Mouse (Mus musculus) spleen, adult 2 months (tissue): Measurements from ENCODE around the gene Ntm. TPM values are rescaled to one million over a fixed set of nuclear protein-coding genes. Genes with fewer than 3 reads are reported as not detected.

ENCODE experiments used
- DNase-seq, 2 experiments: peaks; one replicate each; pipeline versions ENCODE4 v3.0.0 to v3.0.0-alpha.2; 2012 to 2021; ENCODE audit warnings: low spot score in 2 of 2, low read depth in 1 of 2
- H3K27ac ChIP-seq: fragments of 200-500 bp; 2 replicates; pipeline ENCODE4 v1.5.1; 2012; ENCODE audit warnings: low read length, inconsistent platforms; ENCODE audit not compliant: insufficient read depth
- H3K27me3 ChIP-seq: fragments of 200-500 bp; 2 replicates; pipeline ENCODE4 v1.6.1; 2012; ENCODE audit warnings: mild to moderate bottlenecking, moderate library complexity, low read length, inconsistent platforms; ENCODE audit not compliant: control insufficient read depth, insufficient read depth
- H3K36me3 ChIP-seq: fragments of 200-500 bp; 2 replicates; pipeline ENCODE4 v1.6.1; 2012; ENCODE audit warnings: mild to moderate bottlenecking, low read length, inconsistent platforms; ENCODE audit not compliant: control insufficient read depth, insufficient read depth
- H3K4me1 ChIP-seq: fragments of 200-500 bp; 2 replicates; pipeline ENCODE4 v1.6.1; 2011; ENCODE audit warnings: inconsistent platforms; ENCODE audit not compliant: control insufficient read depth, insufficient read depth, insufficient read length
- H3K4me3 ChIP-seq: fragments of 200-500 bp; 2 replicates; pipeline ENCODE4 v1.5.1; 2011; ENCODE audit warnings: mild to moderate bottlenecking, inconsistent platforms; ENCODE audit not compliant: insufficient read depth, insufficient read length; ENCODE audit errors: extremely low read depth
- CTCF ChIP-seq: fragments of 200-500 bp; IDR thresholded peaks from 2 replicates; pipeline ENCODE4 v1.5.1; 2011; ENCODE audit warnings: mild to moderate bottlenecking, inconsistent platforms; ENCODE audit not compliant: insufficient read depth, insufficient read length, insufficient replicate concordance; ENCODE audit errors: extremely low read depth
- POLR2A ChIP-seq: fragments of 200-500 bp; IDR thresholded peaks from 2 replicates; pipeline ENCODE4 v1.6.1; 2011; ENCODE audit warnings: low read depth, low read length, inconsistent platforms
- WGBS: fragments of 180-500 bp; shearing (Covaris S2); methylation state at CpG from one replicate; pipeline ENCODE4 v1.1.7; 2018; 5-methylcytosine and 5-hydroxymethylcytosine counted together
- polyA plus RNA-seq: library from polyadenylated mRNA; depleted of rRNA; stranded (reverse); fragments of >200 nt; gene quantifications from 2 replicates; pipeline ENCODE4 v1.2.3, GENCODE M21; 2012

Gene Ntm
- polyA plus RNA-seq, 1 experiment: 0.18 TPM

GRCm38 (mm10) chr9:29732895-29733294 lies 230.0 kb downstream of the Ntm start:
- no peak for DNase-seq
- H3K4me3 ChIP-seq: no peak overlapping the region
- no peaks in the 10 kb centered on the region for H3K27me3 ChIP-seq
- 81% methylated on average over 3 of the region's 3 CpGs for WGBS
- H3K36me3 ChIP-seq: no peaks in the 10 kb centered on the region
- no peaks in the 10 kb centered on the region for H3K4me1 ChIP-seq
- H3K27ac ChIP-seq: no peak overlapping the region
- TF ChIP-seq CTCF (no peak), POLR2A (no peak)

DNA sequence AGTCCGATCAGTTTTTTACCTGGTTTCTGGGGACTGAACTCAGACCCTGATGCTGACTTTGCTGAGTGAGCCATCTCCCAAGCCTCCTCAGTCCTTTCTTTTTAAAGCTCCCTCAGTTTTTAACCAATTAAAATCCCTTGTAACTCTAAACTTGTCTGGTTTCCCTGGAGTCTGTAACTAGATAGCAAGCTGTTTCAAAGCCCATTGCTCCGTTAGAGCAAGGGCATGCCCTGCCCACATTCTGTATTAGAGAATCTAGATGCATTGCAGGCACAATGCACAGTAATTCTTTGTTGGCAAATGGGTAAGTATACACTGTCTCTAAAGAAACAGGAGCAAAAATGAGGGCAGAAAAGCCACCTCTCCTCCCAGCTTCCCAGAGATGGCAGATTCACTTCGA lies 231.3 kb downstream of the Ntm start:
- no peaks in the 10 kb centered on the region for H3K27me3 ChIP-seq
- 85% methylated on average over 3 of the region's 3 CpGs for WGBS
- TF ChIP-seq POLR2A (no peak), CTCF (no peak)
- no peak overlapping the region for H3K27ac ChIP-seq
- no peaks in the 10 kb centered on the region for H3K36me3 ChIP-seq
- no peaks in the 10 kb centered on the region for H3K4me1 ChIP-seq
- no peak overlapping the region for H3K4me3 ChIP-seq
- no peak for DNase-seq

- no peak overlapping the region for H3K4me3 ChIP-seq
- no peaks in the 10 kb centered on the region for H3K27me3 ChIP-seq
- 84% methylated on average over 19 of the region's 19 CpGs for WGBS
- no peaks in the 10 kb centered on the region for H3K36me3 ChIP-seq
- no peaks in the 10 kb centered on the region for H3K4me1 ChIP-seq
- no peak overlapping the region for H3K27ac ChIP-seq
- TF ChIP-seq POLR2A (no peak), CTCF (no peak)
- no peak for DNase-seq
These were observed 235.2 kb downstream of the Ntm start for GRCm38 (mm10) chr9:29727540-29728432.

DNA sequence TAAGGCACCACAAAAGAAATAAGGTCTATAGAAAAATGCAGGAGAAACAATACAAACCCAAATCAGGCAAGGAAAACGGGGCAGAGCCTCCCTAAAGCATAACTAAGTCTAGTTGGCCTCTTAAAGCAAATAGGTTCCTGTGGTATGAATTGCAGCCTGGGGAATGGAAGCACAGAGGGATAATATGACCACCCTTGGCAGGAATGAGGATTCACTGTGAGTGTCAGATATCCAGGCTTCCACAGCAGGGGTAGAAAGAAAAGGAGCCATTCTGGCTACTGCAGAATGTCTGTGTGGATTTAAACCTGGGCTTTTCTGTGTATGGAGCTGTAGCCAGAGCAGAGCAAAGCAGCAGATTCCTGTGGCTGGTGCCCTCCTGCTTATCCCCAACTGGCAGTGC lies 241.5 kb downstream of the Ntm start:
- no peaks in the 10 kb centered on the region for H3K36me3 ChIP-seq
- H3K27me3 ChIP-seq: no peaks in the 10 kb centered on the region
- DNase-seq: no peak
- H3K4me3 ChIP-seq: no peak overlapping the region
- 47% methylated on average over 1 of the region's 1 CpGs for whole genome bisulfite sequencing
- no peak overlapping the region for H3K27ac ChIP-seq
- TF ChIP-seq CTCF: no peak
- H3K4me1 ChIP-seq: no peaks in the 10 kb centered on the region

GRCm38 (mm10) chr9:29716795-29717194 lies 246.1 kb downstream of the Ntm start:
- H3K27ac ChIP-seq: no peak overlapping the region
- WGBS: 75% methylated on average over 2 of the region's 2 CpGs
- no peak overlapping the region for H3K4me3 ChIP-seq
- H3K27me3 ChIP-seq: no peaks in the 10 kb centered on the region
- no peaks in the 10 kb centered on the region for H3K36me3 ChIP-seq
- no peaks in the 10 kb centered on the region for H3K4me1 ChIP-seq
- DNase-seq: no peak
- TF ChIP-seq POLR2A (no peak), CTCF (no peak)

GRCm38 (mm10) chr9:29698276-29698675 lies 264.7 kb downstream of the Ntm start:
- WGBS: 74% methylated on average over 4 of the region's 4 CpGs
- no peaks in the 10 kb centered on the region for H3K36me3 ChIP-seq
- no peaks in the 10 kb centered on the region for H3K4me1 ChIP-seq
- no peak for TF ChIP-seq CTCF
- no peak for TF ChIP-seq POLR2A
- no peaks in the 10 kb centered on the region; the same call in 1 of the 2 replicates for H3K27me3 ChIP-seq
- DNase-seq: no peak
- no peak overlapping the region for H3K4me3 ChIP-seq
- H3K27ac ChIP-seq: no peak overlapping the region

GRCm38 (mm10) chr9:29694151-29694550 lies 268.8 kb downstream of the Ntm start:
- H3K36me3 ChIP-seq: no peaks in the 10 kb centered on the region
- WGBS: 83% methylated on average over 2 of the region's 2 CpGs
- TF ChIP-seq POLR2A (no peak), CTCF (no peak)
- no peak overlapping the region for H3K27ac ChIP-seq
- DNase-seq: no peak
- no peaks in the 10 kb centered on the region for H3K27me3 ChIP-seq
- H3K4me3 ChIP-seq: no peak overlapping the region
- no peaks in the 10 kb centered on the region for H3K4me1 ChIP-seq
